Mouse (Mus musculus): ENCODE results near the gene Gm20518. TPM values are rescaled to one million over a fixed set of nuclear protein-coding genes. Genes with fewer than 3 reads are reported as not detected.
A peak's percentile ranks its signal among the peaks of the same experiment; 100 is the strongest.

Gene Gm20518
- polyA plus RNA-seq (2015; fragmentation: Nextera tagmentation; extraction: Ambion mirVana) = 0.07 TPM in 1 of 2 replicates, not detected in the other

DNA sequence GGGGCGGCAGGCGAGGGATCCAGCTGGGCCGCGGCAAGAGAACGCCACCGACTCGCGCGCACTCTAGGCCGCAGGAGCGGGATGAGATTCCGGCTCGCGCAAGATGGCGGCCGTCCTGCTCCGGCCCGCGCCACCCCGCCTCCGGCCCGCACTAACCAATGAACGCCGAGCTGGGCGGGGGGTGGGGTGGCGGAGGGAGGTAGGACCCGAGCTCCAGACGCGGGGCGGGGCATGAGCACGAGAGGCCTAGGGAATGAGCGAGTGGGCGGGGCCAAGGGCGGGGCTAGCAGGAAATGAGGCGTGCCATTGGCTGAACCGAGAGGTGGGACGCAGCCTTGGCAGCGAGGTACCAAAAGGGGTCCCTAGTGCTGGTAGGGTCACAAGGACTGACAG, at the start of gene Gm20518:
Gm20518 (minus strand) TSS at position 105 of the 393 bp plus-strand sequence.
- H3K9ac ChIP-seq (ENCODE audit: low read length) = peak within 1 kb of the TSS; percentile 89
- WGBS = under 1% methylated on average over 27 of the region's 38 CpGs
- ATAC-seq (ENCODE audit: low FRiP score, low TSS enrichment) (peak; percentile 98), DNase-seq (ENCODE audit: low spot score) (peak; percentile 100)
- no peaks in the 10 kb centered on the region for H3K36me3 ChIP-seq (ENCODE audit: control insufficient read depth, insufficient read depth, low read length)
- H3K27me3 ChIP-seq (ENCODE audit: control insufficient read depth, insufficient read depth, low read length) = no peaks in the 10 kb centered on the region
- peak within 1 kb of the TSS; percentile 75 for H3K4me2 ChIP-seq (replicated peaks; ENCODE audit: low read depth)
- no peaks in the 10 kb centered on the region for H3K9me3 ChIP-seq (ENCODE audit: control insufficient read depth, low read length)
- H3K27ac ChIP-seq (replicated peaks) = peak within 1 kb of the TSS; percentile 93
- peak within 1 kb of the TSS; percentile 80 for H3K4me3 ChIP-seq (ENCODE audit: low read depth, low read length)
- peak; percentile 27; the same call in 1 of the 2 replicates for TF ChIP-seq CTCF (IDR thresholded peaks at IDR 0.05; ENCODE audit: low read depth)
- no peak for TF ChIP-seq EP300 (optimal IDR thresholded peaks at IDR 0.05)
- peaks cover 6% of the 10 kb centered on the region; the same call in 1 of the 2 replicates for H3K4me1 ChIP-seq (replicated peaks; ENCODE audit: control insufficient read depth, insufficient read depth)

DNA sequence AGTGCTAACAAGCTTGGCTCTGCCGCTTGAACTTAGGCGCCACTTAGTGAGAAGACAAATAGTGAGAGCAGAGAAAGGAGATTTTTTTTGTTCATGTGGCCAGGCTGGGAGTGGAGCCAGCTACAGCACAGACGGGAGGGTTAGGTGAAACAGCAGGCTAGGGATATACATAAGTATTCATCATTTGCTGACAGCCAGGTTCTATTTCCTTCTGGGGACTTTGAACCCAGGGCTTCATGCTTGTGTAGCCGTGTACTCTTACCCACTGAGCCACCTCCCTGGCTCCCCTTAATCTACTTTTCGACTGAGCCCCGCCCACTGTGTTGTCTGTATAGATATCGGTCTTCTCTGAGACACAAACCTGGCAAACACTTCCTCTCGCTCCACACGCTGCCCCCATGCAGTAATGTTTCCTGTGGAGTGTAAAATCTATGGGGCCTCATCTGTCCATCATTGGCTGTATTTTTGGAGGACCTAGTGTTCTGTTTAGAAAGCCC, 47.8 kb upstream of the Gm20518 start:
- 21% methylated on average over 9 of the region's 9 CpGs for WGBS
- H3K9me3 ChIP-seq (ENCODE audit: control insufficient read depth, low read length) = no peaks in the 10 kb centered on the region
- H3K4me3 ChIP-seq (ENCODE audit: low read depth, low read length) = no peak overlapping the region
- no peaks in the 10 kb centered on the region for H3K27me3 ChIP-seq (ENCODE audit: control insufficient read depth, insufficient read depth, low read length)
- peak overlapping the region; percentile 27; the same call in 1 of the 2 replicates for H3K4me2 ChIP-seq (replicated peaks; ENCODE audit: low read depth)
- H3K9ac ChIP-seq (ENCODE audit: low read length) = no peak overlapping the region
- H3K4me1 ChIP-seq (replicated peaks; ENCODE audit: control insufficient read depth, insufficient read depth) = no peaks in the 10 kb centered on the region
- peak; percentile 74 for DNase-seq (ENCODE audit: low spot score)
- peak overlapping the region; percentile 83 for H3K27ac ChIP-seq (replicated peaks)
- ATAC-seq (ENCODE audit: low FRiP score, low TSS enrichment) = peak; percentile 87
- TF ChIP-seq CTCF (IDR thresholded peaks at IDR 0.05; ENCODE audit: low read depth) (no peak), EP300 (optimal IDR thresholded peaks at IDR 0.05) (no peak)
- H3K36me3 ChIP-seq (ENCODE audit: control insufficient read depth, insufficient read depth, low read length) = no peaks in the 10 kb centered on the region

DNA sequence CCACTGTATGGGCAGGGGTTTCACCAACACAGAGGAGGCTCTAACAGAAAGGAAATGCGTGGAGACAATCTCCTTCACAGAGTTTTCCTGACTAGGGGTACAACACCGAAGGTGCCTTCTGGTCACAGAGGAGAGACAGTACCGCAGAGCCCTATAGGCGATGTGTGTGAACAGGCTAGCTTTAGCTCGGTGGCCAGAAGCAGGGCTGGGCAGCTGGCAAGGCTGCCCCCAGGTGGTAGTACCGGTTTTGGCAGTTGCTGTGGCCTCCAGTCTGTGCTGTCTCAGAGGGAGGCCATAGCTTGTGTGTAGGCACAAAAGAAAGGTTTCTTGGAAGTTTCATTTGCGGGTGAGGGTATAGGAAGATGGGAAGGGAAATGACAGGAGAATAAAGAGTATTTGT, 47.4 kb upstream of the Gm20518 start:
- no peaks in the 10 kb centered on the region for H3K4me1 ChIP-seq (replicated peaks; ENCODE audit: control insufficient read depth, insufficient read depth)
- ATAC-seq (ENCODE audit: low FRiP score, low TSS enrichment) (peak; percentile 91), DNase-seq (ENCODE audit: low spot score) (peak; percentile 91)
- no peaks in the 10 kb centered on the region for H3K36me3 ChIP-seq (ENCODE audit: control insufficient read depth, insufficient read depth, low read length)
- H3K9me3 ChIP-seq (ENCODE audit: control insufficient read depth, low read length) = no peaks in the 10 kb centered on the region
- 7% methylated on average over 7 of the region's 7 CpGs for WGBS
- H3K4me3 ChIP-seq (ENCODE audit: low read depth, low read length) = no peak overlapping the region
- peak overlapping the region; percentile 83 for H3K27ac ChIP-seq (replicated peaks)
- H3K4me2 ChIP-seq (replicated peaks; ENCODE audit: low read depth) = peak overlapping the region; percentile 27; the same call in 1 of the 2 replicates
- H3K9ac ChIP-seq (ENCODE audit: low read length) = 0 out of 2 replicates have a peak overlapping the region, but pooled peaks have one; percentile 13
- H3K27me3 ChIP-seq (ENCODE audit: control insufficient read depth, insufficient read depth, low read length) = no peaks in the 10 kb centered on the region
- TF ChIP-seq EP300 (optimal IDR thresholded peaks at IDR 0.05) (no peak), CTCF (IDR thresholded peaks at IDR 0.05; ENCODE audit: low read depth) (peak; percentile 85)

DNA sequence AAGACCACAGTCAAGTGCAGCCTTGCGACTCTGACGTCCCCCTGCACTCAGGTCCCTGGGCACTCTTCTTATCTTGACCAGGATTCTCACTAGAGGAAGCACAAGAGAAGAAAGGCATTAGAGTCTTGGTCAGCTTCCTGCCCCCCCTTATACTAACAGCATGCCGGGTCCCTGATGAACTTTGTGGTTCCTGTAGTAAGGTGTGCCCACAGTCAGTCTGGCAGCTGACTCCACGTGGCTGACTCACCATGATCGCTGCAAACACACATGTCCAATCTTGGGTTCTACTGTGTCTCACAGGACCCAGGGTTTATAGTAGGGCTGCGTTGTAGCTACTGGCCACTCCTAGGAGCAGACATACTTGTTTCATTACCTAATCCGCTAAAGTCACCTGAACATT, 46.7 kb upstream of the Gm20518 start:
- Histone ChIP-seq H3K9ac (ENCODE audit: low read length) (no peak overlapping the region; the same call in 1 of the 2 replicates), H3K4me2 (replicated peaks; ENCODE audit: low read depth) (no peak overlapping the region), H3K9me3 (ENCODE audit: control insufficient read depth, low read length) (no peaks in the 10 kb centered on the region), H3K36me3 (ENCODE audit: control insufficient read depth, insufficient read depth, low read length) (no peaks in the 10 kb centered on the region), H3K27me3 (ENCODE audit: control insufficient read depth, insufficient read depth, low read length) (no peaks in the 10 kb centered on the region), H3K4me3 (ENCODE audit: low read depth, low read length) (no peak overlapping the region), H3K27ac (replicated peaks) (peak overlapping the region; percentile 83), H3K4me1 (replicated peaks; ENCODE audit: control insufficient read depth, insufficient read depth) (no peaks in the 10 kb centered on the region)
- WGBS = 47% methylated on average over 7 of the region's 7 CpGs
- no peak for TF ChIP-seq CTCF (IDR thresholded peaks at IDR 0.05; ENCODE audit: low read depth)
- TF ChIP-seq EP300 (optimal IDR thresholded peaks at IDR 0.05) = no peak
- ATAC-seq (ENCODE audit: low FRiP score, low TSS enrichment) (peak; percentile 87), DNase-seq (ENCODE audit: low spot score) (peak; percentile 79)

DNA sequence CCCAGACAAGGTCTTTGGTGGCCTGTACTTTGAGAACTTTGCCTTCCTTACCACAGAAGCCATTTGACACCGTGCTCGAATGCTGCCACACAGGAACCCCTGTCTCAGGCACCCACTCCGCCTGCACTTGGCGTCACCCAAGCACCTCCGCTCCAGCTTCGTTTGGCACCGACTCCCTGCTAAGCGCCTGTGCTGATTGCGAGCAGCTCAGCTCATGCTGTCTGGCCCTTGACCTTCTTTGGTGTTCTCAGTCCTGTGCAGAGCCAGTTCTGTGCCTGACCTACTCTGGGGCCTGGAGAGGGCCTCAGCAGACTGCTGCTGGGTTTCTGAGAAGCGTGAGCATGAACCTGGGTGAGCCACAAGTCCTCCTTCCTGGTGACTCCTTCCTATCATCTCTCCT, 45.3 kb upstream of the Gm20518 start:
- Histone ChIP-seq H3K9me3 (ENCODE audit: control insufficient read depth, low read length) (no peaks in the 10 kb centered on the region), H3K4me2 (replicated peaks; ENCODE audit: low read depth) (no peak overlapping the region), H3K27me3 (ENCODE audit: control insufficient read depth, insufficient read depth, low read length) (no peaks in the 10 kb centered on the region), H3K4me1 (replicated peaks; ENCODE audit: control insufficient read depth, insufficient read depth) (no peaks in the 10 kb centered on the region), H3K4me3 (ENCODE audit: low read depth, low read length) (no peak overlapping the region), H3K27ac (replicated peaks) (peak overlapping the region; percentile 83), H3K9ac (ENCODE audit: low read length) (no peak overlapping the region), H3K36me3 (ENCODE audit: control insufficient read depth, insufficient read depth, low read length) (no peaks in the 10 kb centered on the region)
- TF ChIP-seq EP300 (optimal IDR thresholded peaks at IDR 0.05) = no peak
- TF ChIP-seq CTCF (IDR thresholded peaks at IDR 0.05; ENCODE audit: low read depth) = no peak
- DNase-seq (ENCODE audit: low spot score) = peak; percentile 45
- WGBS = 60% methylated on average over 10 of the region's 10 CpGs
- no peak for ATAC-seq (ENCODE audit: low FRiP score, low TSS enrichment)

DNA sequence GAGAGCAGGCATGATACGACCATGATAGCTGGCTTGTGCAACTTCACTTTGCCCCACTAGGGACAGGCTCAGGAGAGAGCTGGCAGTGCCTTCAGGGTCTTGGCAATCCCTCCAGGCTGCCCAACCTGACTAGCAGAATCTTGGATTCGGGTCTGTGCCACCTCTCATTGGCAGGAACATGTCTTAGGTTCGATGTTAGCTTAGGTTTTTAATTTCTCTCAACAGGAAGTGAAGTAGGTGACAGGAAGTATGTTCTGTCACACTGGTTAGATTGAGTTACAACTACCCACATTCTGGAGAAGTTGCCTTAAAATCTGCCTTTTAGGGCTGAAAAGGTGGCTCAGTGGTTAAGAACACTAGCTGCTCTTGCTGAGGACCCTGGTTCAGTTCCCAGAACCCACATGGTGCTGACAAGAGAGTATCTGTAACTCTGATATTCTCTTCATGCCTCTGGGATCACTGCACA, 43.0 kb upstream of the Gm20518 start:
- Histone ChIP-seq H3K4me2 (replicated peaks; ENCODE audit: low read depth) (no peak overlapping the region), H3K36me3 (ENCODE audit: control insufficient read depth, insufficient read depth, low read length) (no peaks in the 10 kb centered on the region), H3K27ac (replicated peaks) (peak overlapping the region; percentile 63; the same call in 1 of the 2 replicates), H3K9me3 (ENCODE audit: control insufficient read depth, low read length) (no peaks in the 10 kb centered on the region), H3K27me3 (ENCODE audit: control insufficient read depth, insufficient read depth, low read length) (no peaks in the 10 kb centered on the region), H3K4me3 (ENCODE audit: low read depth, low read length) (no peak overlapping the region), H3K9ac (ENCODE audit: low read length) (no peak overlapping the region), H3K4me1 (replicated peaks; ENCODE audit: control insufficient read depth, insufficient read depth) (no peaks in the 10 kb centered on the region)
- no peak for TF ChIP-seq EP300 (optimal IDR thresholded peaks at IDR 0.05)
- TF ChIP-seq CTCF (IDR thresholded peaks at IDR 0.05; ENCODE audit: low read depth) = no peak
- no peak for ATAC-seq (ENCODE audit: low FRiP score, low TSS enrichment)
- no peak for DNase-seq (ENCODE audit: low spot score)
- 59% methylated on average over 3 of the region's 3 CpGs for WGBS
